Mouse (Mus musculus): ENCODE results near the gene Tsnaxip1. TPM values are rescaled to one million over a fixed set of nuclear protein-coding genes. Genes with fewer than 3 reads are reported as not detected.
"Not testable (repeated sequence)": the region's sequence is repeated elsewhere in the genome, so short reads cannot be mapped to it uniquely, and the experiment has no call there.

Gene Tsnaxip1
- polyA plus RNA-seq, 1 experiment from 2014 or later = 0.18 TPM

GRCm38 (mm10) chr8:105811061-105811460, 16.5 kb upstream of the Tsnaxip1 start:
- no peaks in the 10 kb centered on the region for H3K27me3 ChIP-seq (ENCODE audit: control insufficient read depth, insufficient read depth, low read length)
- WGBS = 92% methylated on average over 10 of the region's 10 CpGs
- H3K9ac ChIP-seq (ENCODE audit: low read length) = no peak overlapping the region
- ATAC-seq (ENCODE audit: low FRiP score) (no peak), DNase-seq (ENCODE audit: low spot score, missing footprints) (no peak)
- no peaks in the 10 kb centered on the region for H3K4me1 ChIP-seq (ENCODE audit: control insufficient read depth, insufficient read depth, low read length)
- no peak overlapping the region for H3K27ac ChIP-seq (ENCODE audit: low read depth, low read length)
- H3K36me3 ChIP-seq (ENCODE audit: control insufficient read depth, insufficient read depth, low read length) = no peaks in the 10 kb centered on the region; the same call in 1 of the 2 replicates
- H3K9me3 ChIP-seq (ENCODE audit: control insufficient read depth, low read length) = no peaks in the 10 kb centered on the region
- H3K4me3 ChIP-seq (ENCODE audit: low read depth, low read length) = no peak overlapping the region
- H3K4me2 ChIP-seq = no peak overlapping the region

DNA sequence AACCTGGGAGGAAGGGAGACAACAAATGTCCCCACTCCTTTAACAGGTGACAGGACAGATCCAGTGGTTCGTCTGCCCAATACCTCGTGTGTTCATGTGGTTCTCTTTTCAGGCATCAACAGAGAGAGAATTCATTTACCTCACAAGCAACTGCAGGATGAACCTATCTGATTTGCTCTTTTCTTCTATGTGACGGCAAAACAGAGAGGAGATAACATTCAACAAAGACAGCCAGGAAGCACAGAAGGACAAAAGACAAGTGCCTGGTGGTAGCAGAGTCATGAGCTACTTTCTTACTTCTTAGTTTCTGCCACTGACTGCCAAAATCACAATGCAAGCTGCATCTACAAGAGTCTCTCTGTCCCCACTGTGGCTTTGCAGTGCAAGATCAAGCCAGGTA, 16.0 kb upstream of the Tsnaxip1 start:
- no peaks in the 10 kb centered on the region for H3K9me3 ChIP-seq (ENCODE audit: control insufficient read depth, low read length)
- H3K27ac ChIP-seq (ENCODE audit: low read depth, low read length) = no peak overlapping the region
- no peak overlapping the region for H3K4me2 ChIP-seq
- no peak overlapping the region for H3K4me3 ChIP-seq (ENCODE audit: low read depth, low read length)
- H3K36me3 ChIP-seq (ENCODE audit: control insufficient read depth, insufficient read depth, low read length) = no peaks in the 10 kb centered on the region; the same call in 1 of the 2 replicates
- H3K9ac ChIP-seq (ENCODE audit: low read length) = no peak overlapping the region
- H3K4me1 ChIP-seq (ENCODE audit: control insufficient read depth, insufficient read depth, low read length) = no peaks in the 10 kb centered on the region
- WGBS = 83% methylated on average over 3 of the region's 3 CpGs
- DNase-seq (ENCODE audit: low spot score, missing footprints) (no peak), ATAC-seq (ENCODE audit: low FRiP score) (no peak)
- H3K27me3 ChIP-seq (ENCODE audit: control insufficient read depth, insufficient read depth, low read length) = no peaks in the 10 kb centered on the region

DNA sequence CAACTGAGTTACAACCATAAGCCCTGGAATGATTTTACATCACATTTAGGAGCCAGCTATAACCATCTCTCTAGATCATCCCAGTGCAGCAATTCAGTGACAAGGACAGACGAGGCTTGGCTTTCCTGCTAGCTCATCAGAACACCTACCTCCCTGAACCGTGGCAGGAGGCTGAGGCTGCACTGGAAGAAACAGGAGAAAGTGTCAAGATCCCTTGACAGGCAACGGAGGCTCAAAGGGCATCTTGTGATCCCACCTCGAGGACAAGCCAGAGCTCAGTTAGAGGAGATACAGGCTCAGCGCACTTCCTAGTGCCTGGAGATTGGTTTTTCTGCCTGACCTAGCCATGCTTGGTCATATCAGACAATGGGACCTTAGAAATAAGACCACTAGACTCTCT, 15.0 kb upstream of the Tsnaxip1 start:
- DNase-seq (ENCODE audit: low spot score, missing footprints) = no peak
- H3K4me3 ChIP-seq (ENCODE audit: low read depth, low read length) = no peak overlapping the region
- 92% methylated on average over 5 of the region's 5 CpGs for WGBS
- ATAC-seq (ENCODE audit: low FRiP score) = no peak
- H3K9me3 ChIP-seq (ENCODE audit: control insufficient read depth, low read length) = no peaks in the 10 kb centered on the region
- H3K4me2 ChIP-seq = no peak overlapping the region
- no peaks in the 10 kb centered on the region for H3K27me3 ChIP-seq (ENCODE audit: control insufficient read depth, insufficient read depth, low read length)
- H3K4me1 ChIP-seq (ENCODE audit: control insufficient read depth, insufficient read depth, low read length) = no peaks in the 10 kb centered on the region
- no peak overlapping the region for H3K9ac ChIP-seq (ENCODE audit: low read length)
- H3K27ac ChIP-seq (ENCODE audit: low read depth, low read length) = no peak overlapping the region
- H3K36me3 ChIP-seq (ENCODE audit: control insufficient read depth, insufficient read depth, low read length) = no peaks in the 10 kb centered on the region; the same call in 1 of the 2 replicates

DNA sequence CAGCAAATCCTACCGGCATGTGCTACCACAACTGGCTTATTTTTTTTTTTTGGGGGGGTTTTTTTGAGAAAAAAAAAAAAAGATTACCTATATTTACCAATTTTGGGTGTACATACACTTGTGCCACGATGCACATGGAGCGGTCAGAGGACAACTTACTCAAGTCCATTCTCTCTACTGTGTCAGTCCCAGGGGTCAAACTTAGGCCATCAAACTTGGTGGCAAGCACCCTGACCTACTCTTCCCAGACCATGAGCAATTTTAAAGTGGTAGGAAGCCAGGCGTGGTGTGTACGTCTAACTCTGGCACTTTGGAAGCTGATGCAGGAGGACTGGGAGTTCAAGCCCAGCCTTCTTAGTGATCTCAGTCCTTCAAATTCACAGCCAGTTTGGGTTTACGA, 14.3 kb upstream of the Tsnaxip1 start:
- Histone ChIP-seq H3K9ac (ENCODE audit: low read length) (no peak overlapping the region), H3K27me3 (ENCODE audit: control insufficient read depth, insufficient read depth, low read length) (no peaks in the 10 kb centered on the region), H3K4me1 (ENCODE audit: control insufficient read depth, insufficient read depth, low read length) (no peaks in the 10 kb centered on the region), H3K4me3 (ENCODE audit: low read depth, low read length) (no peak overlapping the region), H3K36me3 (ENCODE audit: control insufficient read depth, insufficient read depth, low read length) (no peaks in the 10 kb centered on the region; the same call in 1 of the 2 replicates), H3K4me2 (no peak overlapping the region), H3K27ac (ENCODE audit: low read depth, low read length) (no peak overlapping the region), H3K9me3 (ENCODE audit: control insufficient read depth, low read length) (no peaks in the 10 kb centered on the region)
- no peak for DNase-seq (ENCODE audit: low spot score, missing footprints)
- 99% methylated on average over 6 of the region's 6 CpGs for WGBS
- ATAC-seq (ENCODE audit: low FRiP score) = no peak

GRCm38 (mm10) chr8:105819659-105820058, 7.9 kb upstream of the Tsnaxip1 start:
- Histone ChIP-seq H3K27me3 (ENCODE audit: control insufficient read depth, insufficient read depth, low read length) (no peaks in the 10 kb centered on the region), H3K4me3 (ENCODE audit: low read depth, low read length) (no peak overlapping the region), H3K9me3 (ENCODE audit: control insufficient read depth, low read length) (no peaks in the 10 kb centered on the region), H3K9ac (ENCODE audit: low read length) (no peak overlapping the region), H3K27ac (ENCODE audit: low read depth, low read length) (no peak overlapping the region), H3K4me2 (no peak overlapping the region), H3K4me1 (ENCODE audit: control insufficient read depth, insufficient read depth, low read length) (no peaks in the 10 kb centered on the region), H3K36me3 (ENCODE audit: control insufficient read depth, insufficient read depth, low read length) (peaks cover 20% of the 10 kb centered on the region)
- 86% methylated on average over 3 of the region's 3 CpGs for WGBS
- ATAC-seq (ENCODE audit: low FRiP score) = no peak
- no peak for DNase-seq (ENCODE audit: low spot score, missing footprints)

DNA sequence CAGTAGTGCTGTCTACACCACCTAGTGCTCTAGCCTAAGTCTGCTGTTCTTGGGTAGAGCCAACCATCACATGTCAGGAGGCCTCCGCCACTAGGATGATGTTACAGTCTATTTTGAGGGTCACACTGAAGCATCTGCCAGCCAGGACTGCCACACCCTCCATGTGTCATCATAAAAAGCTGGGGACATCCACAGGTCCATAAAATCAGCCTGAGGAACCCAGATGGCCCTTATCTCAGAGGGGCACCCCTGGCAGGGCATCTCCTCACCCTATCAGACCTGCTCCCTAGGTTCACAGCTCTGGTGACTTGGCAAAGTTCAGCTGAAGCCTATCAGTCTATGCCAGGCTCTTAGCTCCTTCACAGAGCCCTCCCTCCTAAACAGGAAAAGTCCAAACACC, 6.6 kb upstream of the Tsnaxip1 start:
- H3K27ac ChIP-seq (ENCODE audit: low read depth, low read length) = no peak overlapping the region
- H3K36me3 ChIP-seq (ENCODE audit: control insufficient read depth, insufficient read depth, low read length) = peaks cover 20% of the 10 kb centered on the region
- WGBS = 95% methylated on average over 1 of the region's 1 CpGs
- no peak for ATAC-seq (ENCODE audit: low FRiP score)
- no peak overlapping the region for H3K4me3 ChIP-seq (ENCODE audit: low read depth, low read length)
- H3K9ac ChIP-seq (ENCODE audit: low read length) = no peak overlapping the region
- H3K9me3 ChIP-seq (ENCODE audit: control insufficient read depth, low read length) = no peaks in the 10 kb centered on the region
- no peak for DNase-seq (ENCODE audit: low spot score, missing footprints)
- H3K4me1 ChIP-seq (ENCODE audit: control insufficient read depth, insufficient read depth, low read length) = peaks cover 3% of the 10 kb centered on the region
- no peaks in the 10 kb centered on the region for H3K27me3 ChIP-seq (ENCODE audit: control insufficient read depth, insufficient read depth, low read length)
- no peak overlapping the region for H3K4me2 ChIP-seq

DNA sequence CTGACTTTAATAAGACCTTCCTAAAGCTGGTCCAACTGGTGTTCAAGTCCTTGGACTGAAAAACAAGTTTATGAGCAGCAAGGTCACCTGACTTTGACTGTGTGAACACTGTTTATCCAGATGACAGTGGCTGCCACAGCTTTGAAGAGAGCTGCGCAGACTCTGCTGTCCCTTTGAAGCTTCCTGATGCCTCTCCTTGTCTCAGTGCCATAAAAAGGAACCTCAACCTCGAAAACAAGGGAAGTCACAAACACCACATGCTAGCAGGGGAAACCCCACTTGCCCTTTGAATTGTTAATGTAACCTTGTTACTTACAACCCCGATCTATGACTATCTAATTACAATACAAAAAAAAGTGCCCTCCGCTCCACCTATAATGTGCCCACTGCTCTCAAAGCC, 2.0 kb upstream of the Tsnaxip1 start:
- peaks cover 10% of the 10 kb centered on the region for H3K4me1 ChIP-seq (ENCODE audit: control insufficient read depth, insufficient read depth, low read length)
- H3K27me3 ChIP-seq (ENCODE audit: control insufficient read depth, insufficient read depth, low read length) = no peaks in the 10 kb centered on the region
- ATAC-seq (ENCODE audit: low FRiP score) = no peak
- no peaks in the 10 kb centered on the region for H3K9me3 ChIP-seq (ENCODE audit: control insufficient read depth, low read length)
- DNase-seq (ENCODE audit: low spot score, missing footprints) = no peak
- H3K36me3 ChIP-seq (ENCODE audit: control insufficient read depth, insufficient read depth, low read length) = peaks cover 20% of the 10 kb centered on the region
- peak overlapping the region; percentile 89; the same call in 1 of the 2 replicates for H3K4me2 ChIP-seq
- peak overlapping the region; percentile 80; the same call in 1 of the 2 replicates for H3K4me3 ChIP-seq (ENCODE audit: low read depth, low read length)
- no peak overlapping the region for H3K27ac ChIP-seq (ENCODE audit: low read depth, low read length)
- no peak overlapping the region for H3K9ac ChIP-seq (ENCODE audit: low read length)
- WGBS = 91% methylated on average over 4 of the region's 4 CpGs

DNA sequence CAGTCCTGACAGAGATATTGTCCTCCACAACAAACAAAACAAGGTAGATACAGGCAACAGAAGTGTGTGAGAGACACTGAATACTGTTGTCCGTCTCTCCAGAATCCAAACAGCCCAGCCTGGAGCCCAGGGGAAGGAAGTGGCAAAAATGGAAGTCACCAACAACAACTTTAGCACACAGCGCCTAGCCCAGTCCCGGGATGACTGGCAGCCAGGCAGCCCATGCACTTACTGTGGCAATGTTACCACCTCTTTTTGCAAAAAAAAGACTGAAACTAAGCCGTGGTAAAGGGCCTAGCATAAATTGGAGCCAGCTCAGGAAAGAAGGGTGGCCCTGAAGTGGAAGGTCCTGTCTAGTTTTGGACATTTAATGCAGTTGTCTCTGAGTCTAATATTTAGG, 1.2 kb upstream of the Tsnaxip1 start:
- peak overlapping the region; percentile 89 for H3K4me2 ChIP-seq
- no peak overlapping the region for H3K27ac ChIP-seq (ENCODE audit: low read depth, low read length)
- no peaks in the 10 kb centered on the region for H3K27me3 ChIP-seq (ENCODE audit: control insufficient read depth, insufficient read depth, low read length)
- 14% methylated on average over 4 of the region's 4 CpGs for WGBS
- no peak for ATAC-seq (ENCODE audit: low FRiP score)
- DNase-seq (ENCODE audit: low spot score, missing footprints) = no peak
- H3K9me3 ChIP-seq (ENCODE audit: control insufficient read depth, low read length) = no peaks in the 10 kb centered on the region
- peaks cover 15% of the 10 kb centered on the region for H3K36me3 ChIP-seq (ENCODE audit: control insufficient read depth, insufficient read depth, low read length)
- peak overlapping the region; percentile 86 for H3K9ac ChIP-seq (ENCODE audit: low read length)
- H3K4me3 ChIP-seq (ENCODE audit: low read depth, low read length) = peak overlapping the region; percentile 80
- peaks cover 10% of the 10 kb centered on the region for H3K4me1 ChIP-seq (ENCODE audit: control insufficient read depth, insufficient read depth, low read length)

DNA sequence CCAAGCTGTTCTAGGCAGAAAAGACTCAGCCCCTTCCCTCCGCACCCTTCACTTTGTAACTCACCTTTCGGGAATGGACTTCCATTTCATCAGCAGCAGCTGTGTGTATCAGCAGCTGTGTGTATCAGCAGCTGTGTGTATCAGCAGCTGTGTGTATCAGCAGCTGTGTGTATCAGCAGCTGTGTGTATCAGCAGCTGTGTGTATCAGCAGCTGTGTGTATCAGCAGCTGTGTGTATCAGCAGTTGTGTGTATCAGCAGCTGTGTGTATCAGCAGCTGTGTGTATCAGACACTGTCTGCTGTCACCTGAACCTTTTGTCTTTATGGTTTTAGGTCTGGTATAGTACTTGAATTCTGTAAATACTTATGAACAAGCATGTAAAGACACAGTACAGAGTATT, 6.2 kb downstream of the Tsnaxip1 start:
- not testable (repeated sequence) for H3K9ac ChIP-seq (ENCODE audit: low read length); DNase-seq (ENCODE audit: low spot score, missing footprints); H3K27me3 ChIP-seq (ENCODE audit: control insufficient read depth, insufficient read depth, low read length); H3K4me1 ChIP-seq (ENCODE audit: control insufficient read depth, insufficient read depth, low read length); H3K9me3 ChIP-seq (ENCODE audit: control insufficient read depth, low read length); H3K27ac ChIP-seq (ENCODE audit: low read depth, low read length); H3K36me3 ChIP-seq (ENCODE audit: control insufficient read depth, insufficient read depth, low read length); ATAC-seq (ENCODE audit: low FRiP score); H3K4me3 ChIP-seq (ENCODE audit: low read depth, low read length); H3K4me2 ChIP-seq
- 89% methylated on average over 2 of the region's 2 CpGs for WGBS

GRCm38 (mm10) chr8:105835318-105835717, 7.8 kb downstream of the Tsnaxip1 start:
- Histone ChIP-seq H3K27ac (ENCODE audit: low read depth, low read length) (no peak overlapping the region), H3K4me1 (ENCODE audit: control insufficient read depth, insufficient read depth, low read length) (no peaks in the 10 kb centered on the region), H3K9ac (ENCODE audit: low read length) (no peak overlapping the region), H3K9me3 (ENCODE audit: control insufficient read depth, low read length) (no peaks in the 10 kb centered on the region), H3K4me2 (no peak overlapping the region), H3K27me3 (ENCODE audit: control insufficient read depth, insufficient read depth, low read length) (no peaks in the 10 kb centered on the region), H3K36me3 (ENCODE audit: control insufficient read depth, insufficient read depth, low read length) (no peaks in the 10 kb centered on the region), H3K4me3 (ENCODE audit: low read depth, low read length) (no peak overlapping the region)
- DNase-seq (ENCODE audit: low spot score, missing footprints) (peak; percentile 90), ATAC-seq (ENCODE audit: low FRiP score) (no peak)
- 29% methylated on average over 11 of the region's 11 CpGs for WGBS
